Comparison of ENCODE assay signal across 8 mouse cellular contexts in genomic region chr4:6514823-6515222, GRCm38 (mm10).
DNase-seq lines count a peak whose midpoint lies in the region; ATAC-seq lines count a peak whose summit lies in the region.

No protein-coding gene starts in this region.

- H3K4me3 ChIP-seq in kidney, embryonic 15.5 days (replicated peaks): no peak overlapping the region
- no peak overlapping the region for H3K4me3 ChIP-seq in limb, embryonic 11.5 days (ENCODE audit: low read depth, low read length)

- no peak overlapping the region for H3K4me2 ChIP-seq in kidney, embryonic 15.5 days
- no peak overlapping the region for H3K4me2 ChIP-seq in limb, embryonic 11.5 days (ENCODE audit: low read depth, severe bottlenecking)

- WGBS in kidney, embryonic 15.5 days: 22% methylated on average over 6 of the region's 6 CpGs
- WGBS in limb, embryonic 11.5 days: 20% methylated on average over 6 of the region's 6 CpGs

- no peak overlapping the region for H3K9ac ChIP-seq in kidney, embryonic 15.5 days
- H3K9ac ChIP-seq in limb, embryonic 11.5 days (ENCODE audit: low read length): no peak overlapping the region

- peak; percentile 86 for ATAC-seq in activated CD4-positive, CD25-positive, alpha-beta regulatory T cell, adult 4 months
- 0 out of 2 replicates have a peak, but pooled peaks have one; percentile 29 for ATAC-seq in kidney, embryonic 15.5 days (replicated peaks; ENCODE audit: low FRiP score)
- ATAC-seq in limb, embryonic 11.5 days (ENCODE audit: insufficient number of reproducible peaks, low FRiP score, low TSS enrichment, low read depth): 0 out of 2 replicates have a peak, but pooled peaks have one; percentile 38

- no peaks in the 10 kb centered on the region for H3K4me1 ChIP-seq in kidney, embryonic 15.5 days
- no peaks in the 10 kb centered on the region for H3K4me1 ChIP-seq in limb, embryonic 11.5 days (ENCODE audit: control insufficient read depth, insufficient read depth, low read length)

- H3K9me3 ChIP-seq in kidney, embryonic 15.5 days (replicated peaks): no peaks in the 10 kb centered on the region
- H3K9me3 ChIP-seq in limb, embryonic 11.5 days (ENCODE audit: control insufficient read depth, low read length): no peaks in the 10 kb centered on the region

- H3K27me3 ChIP-seq in kidney, embryonic 15.5 days: no peaks in the 10 kb centered on the region
- no peaks in the 10 kb centered on the region for H3K27me3 ChIP-seq in limb, embryonic 11.5 days (ENCODE audit: control insufficient read depth, insufficient read depth, low read length)

- no peak overlapping the region for H3K27ac ChIP-seq in kidney, embryonic 15.5 days
- no peak overlapping the region for H3K27ac ChIP-seq in limb, embryonic 11.5 days (replicated peaks; ENCODE audit: low read depth, low read length)

- no peaks in the 10 kb centered on the region for H3K36me3 ChIP-seq in kidney, embryonic 15.5 days
- no peaks in the 10 kb centered on the region for H3K36me3 ChIP-seq in limb, embryonic 11.5 days (ENCODE audit: control insufficient read depth, insufficient read depth, low read length)

- peak; percentile 67 for DNase-seq in CD4-positive helper T cell, adult 2 months (ENCODE audit: low read depth, low spot score)
- DNase-seq in embryo, embryonic 10 days (ENCODE audit: low spot score): peak; percentile 89
- DNase-seq in gastrocnemius, postnatal 10 days: peak; percentile 35
- peak; percentile 83 for DNase-seq in limb, embryonic 11.5 days (ENCODE audit: low spot score)
- peak; percentile 87 for DNase-seq in naive thymus-derived CD4-positive, alpha-beta T cell, adult 2 months (ENCODE audit: low read depth)
- peak; percentile 41 for DNase-seq in testis, postnatal 14 days (ENCODE audit: low spot score)

Comparison
In these comparisons a context has a peak if more than half of its experiments do, and no peak if none do; other contexts are left out.
1. DNase-seq: peak in every context shown above with its lines; median percentile 89 in embryo, embryonic 10 days; 87 in naive thymus-derived CD4-positive, alpha-beta T cell, adult 2 months; 83 in limb, embryonic 11.5 days; 67 in CD4-positive helper T cell, adult 2 months; 41 in testis, postnatal 14 days; 35 in gastrocnemius, postnatal 10 days.
2. ATAC-seq: peak in every context shown above with its lines; median percentile 86 in activated CD4-positive, CD25-positive, alpha-beta regulatory T cell, adult 4 months; 38 in limb, embryonic 11.5 days; 29 in kidney, embryonic 15.5 days.